Mouse (Mus musculus): ENCODE data around the gene Slc9a1. TPM values are rescaled to one million over a fixed set of nuclear protein-coding genes. Genes with fewer than 3 reads are reported as not detected.
A peak's percentile ranks its signal among the peaks of the same experiment; 100 is the strongest.

Slc9a1 gene
- total and polyA plus RNA-seq, 2 experiments from 2014 or later = 10.1 to 16.0 TPM

GRCm38 (mm10) chr4:133461362-133461761 is 91.9 kb downstream of the Slc9a1 start:
- ATAC-seq = no peak
- Histone ChIP-seq H3K4me3 (ENCODE audit: low read depth, low read length) (no peak overlapping the region), H3K4me2 (ENCODE audit: low read depth) (no peak overlapping the region), H3K27me3 (ENCODE audit: insufficient read depth, low read length) (no peaks in the 10 kb centered on the region), H3K27ac (ENCODE audit: low read depth, low read length) (no peak overlapping the region), H3K4me1 (ENCODE audit: insufficient read depth) (no peaks in the 10 kb centered on the region), H3K9me3 (ENCODE audit: low read length) (no peaks in the 10 kb centered on the region), H3K36me3 (ENCODE audit: insufficient read depth) (no peaks in the 10 kb centered on the region), H3K9ac (no peak overlapping the region)
- 76% methylated on average over 4 of the region's 4 CpGs for WGBS
- no peak for TF ChIP-seq CTCF (IDR thresholded peaks at IDR 0.05; ENCODE audit: low read depth)
- DNase-seq = no peak

GRCm38 (mm10) chr4:133463184-133463583 is 93.7 kb downstream of the Slc9a1 start:
- no peak overlapping the region for H3K4me2 ChIP-seq (ENCODE audit: low read depth)
- DNase-seq = no peak
- no peak for ATAC-seq
- no peak overlapping the region for H3K27ac ChIP-seq (ENCODE audit: low read depth, low read length)
- no peak for TF ChIP-seq CTCF (IDR thresholded peaks at IDR 0.05; ENCODE audit: low read depth)
- H3K9ac ChIP-seq = no peak overlapping the region
- H3K27me3 ChIP-seq (ENCODE audit: insufficient read depth, low read length) = peaks cover 6% of the 10 kb centered on the region; the same call in 1 of the 2 replicates
- no peak overlapping the region for H3K4me3 ChIP-seq (ENCODE audit: low read depth, low read length)
- 56% methylated on average over 6 of the region's 6 CpGs for WGBS
- H3K4me1 ChIP-seq (ENCODE audit: insufficient read depth) = no peaks in the 10 kb centered on the region
- no peaks in the 10 kb centered on the region for H3K9me3 ChIP-seq (ENCODE audit: low read length)
- no peaks in the 10 kb centered on the region for H3K36me3 ChIP-seq (ENCODE audit: insufficient read depth)

- Histone ChIP-seq H3K4me2 (ENCODE audit: low read depth) (peak overlapping the region; percentile 89), H3K4me1 (ENCODE audit: insufficient read depth) (no peaks in the 10 kb centered on the region), H3K27me3 (ENCODE audit: insufficient read depth, low read length) (peaks cover 11% of the 10 kb centered on the region; the same call in 1 of the 2 replicates), H3K9ac (peak overlapping the region; percentile 39), H3K4me3 (ENCODE audit: low read depth, low read length) (peak overlapping the region; percentile 43), H3K27ac (ENCODE audit: low read depth, low read length) (no peak overlapping the region), H3K9me3 (ENCODE audit: low read length) (no peaks in the 10 kb centered on the region), H3K36me3 (ENCODE audit: insufficient read depth) (no peaks in the 10 kb centered on the region)
- no peak for TF ChIP-seq CTCF (IDR thresholded peaks at IDR 0.05; ENCODE audit: low read depth)
- peak; percentile 60; the same call in 1 of the 2 replicates for ATAC-seq
- DNase-seq = peak; percentile 43
- 5% methylated on average over 27 of the region's 27 CpGs for WGBS
Measured at GRCm38 (mm10) chr4:133468080-133468479, 98.6 kb downstream of the Slc9a1 start.

- no peaks in the 10 kb centered on the region for H3K9me3 ChIP-seq (ENCODE audit: low read length)
- no peak for TF ChIP-seq CTCF (IDR thresholded peaks at IDR 0.05; ENCODE audit: low read depth)
- ATAC-seq (no peak), DNase-seq (no peak)
- H3K4me3 ChIP-seq (ENCODE audit: low read depth, low read length) = no peak overlapping the region
- no peaks in the 10 kb centered on the region for H3K4me1 ChIP-seq (ENCODE audit: insufficient read depth)
- H3K27me3 ChIP-seq (ENCODE audit: insufficient read depth, low read length) = peaks cover 11% of the 10 kb centered on the region; the same call in 1 of the 2 replicates
- H3K4me2 ChIP-seq (ENCODE audit: low read depth) = no peak overlapping the region
- H3K9ac ChIP-seq = no peak overlapping the region
- 23% methylated on average over 12 of the region's 12 CpGs for WGBS
- no peak overlapping the region for H3K27ac ChIP-seq (ENCODE audit: low read depth, low read length)
- H3K36me3 ChIP-seq (ENCODE audit: insufficient read depth) = no peaks in the 10 kb centered on the region
Measured at GRCm38 (mm10) chr4:133469122-133469521, 99.6 kb downstream of the Slc9a1 start.

GRCm38 (mm10) chr4:133471135-133471821 is 101.8 kb downstream of the Slc9a1 start:
- H3K4me2 ChIP-seq (ENCODE audit: low read depth) = no peak overlapping the region
- H3K27ac ChIP-seq (ENCODE audit: low read depth, low read length) = no peak overlapping the region
- H3K36me3 ChIP-seq (ENCODE audit: insufficient read depth) = no peaks in the 10 kb centered on the region
- WGBS = 78% methylated on average over 7 of the region's 7 CpGs
- no peak overlapping the region for H3K4me3 ChIP-seq (ENCODE audit: low read depth, low read length)
- no peak for DNase-seq
- TF ChIP-seq CTCF (IDR thresholded peaks at IDR 0.05; ENCODE audit: low read depth) = peak; percentile 6; the same call in 1 of the 2 replicates
- H3K4me1 ChIP-seq (ENCODE audit: insufficient read depth) = no peaks in the 10 kb centered on the region
- H3K9ac ChIP-seq = no peak overlapping the region
- peaks cover 11% of the 10 kb centered on the region; the same call in 1 of the 2 replicates for H3K27me3 ChIP-seq (ENCODE audit: insufficient read depth, low read length)
- no peaks in the 10 kb centered on the region for H3K9me3 ChIP-seq (ENCODE audit: low read length)
- ATAC-seq = no peak

Small RNA genes within 50 kb of the gene (microRNA-seq; reads per million reads assigned to microRNA genes)
- gene Mir5122 = 0.77 to 0.98 reads per million in 2 experiments

Other genes with a start within 250 kb of the Slc9a1 start
- gene Wasf2, start 239.2 kb upstream of the Slc9a1 start, total RNA-seq (2014; rRNA removed) = 8.1 and 11.3 TPM in 2 replicates
- gene Wasf2, start 239.2 kb upstream of the Slc9a1 start, polyA plus RNA-seq (2015; fragmentation: Nextera tagmentation; extraction: Ambion mirVana) = 15.7 and 24.1 TPM in 2 replicates
- 2.8 and 4.6 TPM in 2 replicates for gene Cd164l2, start 157.6 kb upstream of the Slc9a1 start, total RNA-seq (2014; rRNA removed)
- gene Cd164l2, start 157.6 kb upstream of the Slc9a1 start, polyA plus RNA-seq (2015; fragmentation: Nextera tagmentation; extraction: Ambion mirVana) = 4.2 and 6.1 TPM in 2 replicates
- 1.1 and 2.2 TPM in 2 replicates for gene Gpr3, start 157.2 kb upstream of the Slc9a1 start, total RNA-seq (2014; rRNA removed)
- 2.6 and 2.7 TPM in 2 replicates for gene Gpr3, start 157.2 kb upstream of the Slc9a1 start, polyA plus RNA-seq (2015; fragmentation: Nextera tagmentation; extraction: Ambion mirVana)
- 4.7 and 7.2 TPM in 2 replicates for gene Map3k6, start 128.9 kb upstream of the Slc9a1 start, total RNA-seq (2014; rRNA removed)
- gene Map3k6, start 128.9 kb upstream of the Slc9a1 start, polyA plus RNA-seq (2015; fragmentation: Nextera tagmentation; extraction: Ambion mirVana) = 4.3 and 4.4 TPM in 2 replicates
- 0.69 TPM in 1 of 2 replicates, not detected in the other for gene Sytl1, start 106.6 kb upstream of the Slc9a1 start, total RNA-seq (2014; rRNA removed)
- 0.14 and 0.52 TPM in 2 replicates for gene Sytl1, start 106.6 kb upstream of the Slc9a1 start, polyA plus RNA-seq (2015; fragmentation: Nextera tagmentation; extraction: Ambion mirVana)
- gene Tmem222, start 91.9 kb upstream of the Slc9a1 start, total RNA-seq (2014; rRNA removed) = 108 and 125 TPM in 2 replicates
- gene Tmem222, start 91.9 kb upstream of the Slc9a1 start, polyA plus RNA-seq (2015; fragmentation: Nextera tagmentation; extraction: Ambion mirVana) = 146 and 157 TPM in 2 replicates
- 35.5 and 43.9 TPM in 2 replicates for gene Wdtc1, start 16.2 kb upstream of the Slc9a1 start, total RNA-seq (2014; rRNA removed)
- gene Wdtc1, start 16.2 kb upstream of the Slc9a1 start, polyA plus RNA-seq (2015; fragmentation: Nextera tagmentation; extraction: Ambion mirVana) = 13.0 and 16.3 TPM in 2 replicates
- gene Tent5b, start 110.4 kb downstream of the Slc9a1 start, total RNA-seq (2014; rRNA removed) = 0.23 and 0.62 TPM in 2 replicates
- gene Tent5b, start 110.4 kb downstream of the Slc9a1 start, polyA plus RNA-seq (2015; fragmentation: Nextera tagmentation; extraction: Ambion mirVana) = 0.31 TPM in 2 replicates
- gene Trnp1, start 128.8 kb downstream of the Slc9a1 start, total RNA-seq (2014; rRNA removed) = 25.7 and 32.1 TPM in 2 replicates
- gene Trnp1, start 128.8 kb downstream of the Slc9a1 start, polyA plus RNA-seq (2015; fragmentation: Nextera tagmentation; extraction: Ambion mirVana) = 14.3 and 17.7 TPM in 2 replicates
- gene Kdf1, start 149.3 kb downstream of the Slc9a1 start, total RNA-seq (2014; rRNA removed) = 0.23 TPM in 1 of 2 replicates, not detected in the other
- gene Kdf1, start 149.3 kb downstream of the Slc9a1 start, polyA plus RNA-seq (2015; fragmentation: Nextera tagmentation; extraction: Ambion mirVana) = 0.40 and 0.92 TPM in 2 replicates
- gene Nudc, start 176.3 kb downstream of the Slc9a1 start, total RNA-seq (2014; rRNA removed) = 115 and 119 TPM in 2 replicates
- gene Nudc, start 176.3 kb downstream of the Slc9a1 start, polyA plus RNA-seq (2015; fragmentation: Nextera tagmentation; extraction: Ambion mirVana) = 217 and 262 TPM in 2 replicates
- not detected in 2 replicates for gene Nr0b2, start 183.7 kb downstream of the Slc9a1 start, total RNA-seq (2014; rRNA removed)
- not detected in 2 replicates for gene Nr0b2, start 183.7 kb downstream of the Slc9a1 start, polyA plus RNA-seq (2015; fragmentation: Nextera tagmentation; extraction: Ambion mirVana)
- 8.4 and 11.8 TPM in 2 replicates for gene Gpatch3, start 205.0 kb downstream of the Slc9a1 start, total RNA-seq (2014; rRNA removed)
- 4.2 and 5.4 TPM in 2 replicates for gene Gpatch3, start 205.0 kb downstream of the Slc9a1 start, polyA plus RNA-seq (2015; fragmentation: Nextera tagmentation; extraction: Ambion mirVana)
- gene Gpn2, start 214.7 kb downstream of the Slc9a1 start, total RNA-seq (2014; rRNA removed) = 18.5 and 20.5 TPM in 2 replicates
- 16.8 and 19.7 TPM in 2 replicates for gene Gpn2, start 214.7 kb downstream of the Slc9a1 start, polyA plus RNA-seq (2015; fragmentation: Nextera tagmentation; extraction: Ambion mirVana)
- gene Sfn, start 232.5 kb downstream of the Slc9a1 start, total RNA-seq (2014; rRNA removed) = 3.2 and 3.3 TPM in 2 replicates
- 0.62 and 0.88 TPM in 2 replicates for gene Sfn, start 232.5 kb downstream of the Slc9a1 start, polyA plus RNA-seq (2015; fragmentation: Nextera tagmentation; extraction: Ambion mirVana)